Mouse (Mus musculus): Measurements from ENCODE around the gene Ndufa6.

DNA sequence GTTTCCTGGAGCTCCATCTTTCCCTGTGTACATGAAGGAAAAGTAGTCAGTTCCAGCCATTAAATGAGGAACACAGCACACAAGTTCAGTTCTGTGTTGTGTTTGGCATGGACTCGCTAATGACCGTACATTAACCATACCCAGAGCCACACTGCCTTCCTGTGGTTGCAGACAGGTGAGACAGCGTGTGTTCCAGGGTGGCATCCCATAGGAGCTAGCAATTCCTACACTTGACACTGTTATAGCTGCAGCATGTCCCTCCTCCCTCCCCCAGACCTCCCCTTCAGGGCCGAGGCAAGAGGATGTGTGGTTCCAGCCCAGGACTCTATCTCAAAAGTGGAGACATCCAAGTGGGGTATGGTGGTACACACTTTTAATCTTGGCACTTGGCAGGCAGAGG, 3.8 kb downstream of the Ndufa6 start:
- no peak for TF ChIP-seq POLR2A (IDR thresholded peaks at IDR 0.05; ENCODE audit: extremely low read depth, insufficient read depth, low read length)
- no peak for TF ChIP-seq CTCF (IDR thresholded peaks at IDR 0.05; ENCODE audit: extremely low read depth, insufficient read depth, low read length)

All from cortical plate, adult 2 months (tissue).